Mouse (Mus musculus): ENCODE results near the gene Evl.

The Evl gene

DNA sequence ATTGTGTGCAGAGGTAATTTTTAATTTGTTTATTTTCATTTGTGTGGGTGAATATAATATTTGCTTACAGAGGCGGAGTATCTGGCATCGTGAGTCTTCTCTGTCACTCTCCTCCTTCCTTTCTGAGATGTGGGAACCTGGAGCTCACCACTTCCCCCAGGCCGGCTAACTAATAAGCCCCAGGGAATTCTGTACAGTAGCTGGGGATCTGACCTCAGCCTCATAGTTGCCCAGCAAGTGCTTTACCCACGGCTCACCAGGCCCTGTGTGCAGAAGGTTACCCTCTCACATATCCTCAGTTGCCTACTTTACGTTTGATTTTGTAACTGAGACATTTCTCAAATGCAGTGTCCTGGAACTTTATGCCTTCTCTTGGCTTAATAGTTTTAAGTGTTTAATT is 37.1 kb downstream of the Evl start:
- no peak for DNase-seq (ENCODE audit: low read depth, low spot score)

GRCm38 (mm10) chr12:108592866-108593265 is 38.3 kb downstream of the Evl start:
- DNase-seq (ENCODE audit: low read depth, low spot score): no peak

DNA sequence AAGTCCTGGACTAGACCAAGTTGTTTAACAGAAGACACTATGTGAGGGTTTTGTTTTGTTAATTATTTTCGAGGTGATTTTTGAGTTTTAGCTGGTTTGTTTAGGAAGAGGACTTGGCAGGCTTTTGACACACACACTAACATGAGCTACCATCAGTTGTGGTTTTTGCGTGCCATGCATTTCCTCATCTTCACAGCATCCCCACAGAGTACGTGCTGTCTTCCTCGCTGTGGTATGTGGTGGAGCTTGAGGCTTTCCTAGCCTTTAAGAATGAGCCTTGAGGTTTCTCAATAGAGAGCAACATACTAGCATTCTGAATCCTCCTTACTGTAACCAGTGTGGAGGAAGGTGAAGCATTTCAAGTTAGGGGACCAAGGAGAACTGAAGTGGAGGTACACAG is 46.3 kb downstream of the Evl start:
- no peak for DNase-seq (ENCODE audit: low read depth, low spot score)

DNA sequence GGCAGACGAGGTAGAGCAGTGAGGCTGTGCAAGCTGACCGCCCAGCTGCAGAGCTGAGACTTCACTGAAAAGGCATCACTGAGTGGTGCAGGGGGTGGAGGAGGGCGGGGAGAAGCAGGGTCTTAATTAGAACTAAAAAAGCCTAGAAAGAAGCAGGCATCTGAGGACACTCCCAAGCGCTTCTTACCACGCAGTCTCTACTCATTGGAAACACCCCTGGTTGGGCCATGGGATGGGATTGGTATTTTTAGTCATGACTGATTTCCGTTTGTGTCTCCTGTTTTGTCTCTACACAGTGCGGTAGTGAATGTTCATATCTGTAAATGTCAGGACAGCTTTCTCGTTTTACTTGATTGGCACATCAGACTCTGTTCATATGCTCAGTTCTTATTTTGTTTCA is 46.8 kb downstream of the Evl start:
- DNase-seq (ENCODE audit: low read depth, low spot score): no peak

DNA sequence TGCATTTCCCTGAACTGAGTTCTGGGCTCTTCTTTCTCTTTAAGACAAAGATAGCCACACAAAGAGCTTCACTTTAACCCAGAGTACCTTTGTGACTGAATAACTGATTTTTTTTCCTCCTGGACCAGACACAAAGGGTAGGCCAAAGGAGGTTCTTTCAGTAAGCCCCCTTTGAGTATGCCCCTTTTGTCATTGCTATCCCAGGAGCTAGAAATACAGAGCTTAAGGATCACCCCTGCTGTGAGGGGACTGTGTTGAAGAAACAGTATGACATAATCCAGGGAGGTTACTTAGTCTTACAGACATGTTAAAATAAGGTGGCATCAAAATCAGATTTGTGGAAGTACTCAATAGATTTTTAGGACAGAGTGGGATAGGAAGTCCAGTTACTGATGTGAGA is 50.0 kb downstream of the Evl start:
- DNase-seq (ENCODE audit: low read depth, low spot score): no peak

GRCm38 (mm10) chr12:108605521-108606281 is 51.2 kb downstream of the Evl start:
- DNase-seq (ENCODE audit: low read depth, low spot score): no peak

DNA sequence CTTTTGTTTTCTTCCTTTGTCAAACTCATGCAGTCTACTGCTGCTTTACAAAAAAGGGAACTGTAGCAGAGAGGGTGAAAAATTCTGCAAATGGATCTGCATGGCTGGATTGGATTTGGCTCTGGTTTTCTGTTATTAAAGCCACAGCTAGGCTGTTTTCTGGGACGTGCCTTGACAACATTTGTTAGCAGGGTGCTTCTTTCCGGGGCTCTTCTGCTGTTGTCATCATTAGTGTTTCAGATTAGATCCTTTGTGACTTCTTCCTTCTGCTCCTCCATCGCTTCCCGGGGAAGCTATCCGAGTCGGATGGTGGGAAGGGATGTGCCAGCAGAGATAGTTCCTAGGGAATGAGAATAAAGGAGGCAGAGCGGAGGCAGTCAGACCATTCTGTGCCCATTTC is 51.8 kb downstream of the Evl start:
- no peak for DNase-seq (ENCODE audit: low read depth, low spot score)

- no peak for DNase-seq (ENCODE audit: low read depth, low spot score)
Measured at GRCm38 (mm10) chr12:108609446-108609845, 54.9 kb downstream of the Evl start.

- no peak for DNase-seq (ENCODE audit: low read depth, low spot score)
Measured at GRCm38 (mm10) chr12:108610255-108610654, 55.7 kb downstream of the Evl start.

- DNase-seq (ENCODE audit: low read depth, low spot score): peak; percentile 43
Measured at GRCm38 (mm10) chr12:108613081-108613480, 58.6 kb downstream of the Evl start.

DNA sequence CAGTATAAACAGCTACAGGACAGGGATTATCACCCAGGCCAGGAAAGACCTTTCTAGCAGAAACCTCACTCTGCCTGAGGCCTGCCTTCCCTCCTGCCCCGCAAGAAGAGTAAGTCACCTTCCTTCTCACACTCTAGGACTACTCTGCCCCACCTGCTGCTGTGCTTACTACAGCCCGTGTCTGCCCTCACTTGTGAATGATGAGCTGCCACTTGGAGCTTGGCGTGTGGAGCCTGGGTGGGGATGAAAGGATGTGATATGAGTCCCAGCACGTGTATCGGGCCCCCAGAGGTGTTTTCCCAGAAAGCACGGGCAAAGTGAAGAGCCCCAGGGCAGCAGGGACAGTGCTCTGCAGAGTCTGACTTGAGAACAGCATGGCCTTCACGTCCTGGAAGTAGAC is 63.0 kb downstream of the Evl start:
- DNase-seq (ENCODE audit: low read depth, low spot score): no peak

- DNase-seq (ENCODE audit: low read depth, low spot score): no peak
Measured at GRCm38 (mm10) chr12:108619853-108620416, 65.4 kb downstream of the Evl start.

GRCm38 (mm10) chr12:108622406-108622805 is 67.9 kb downstream of the Evl start:
- DNase-seq (ENCODE audit: low read depth, low spot score): no peak

- DNase-seq (ENCODE audit: low read depth, low spot score): no peak
Measured at GRCm38 (mm10) chr12:108629556-108629955, 75.0 kb downstream of the Evl start.

- DNase-seq (ENCODE audit: low read depth, low spot score): no peak
Measured at GRCm38 (mm10) chr12:108630741-108631688, 76.5 kb downstream of the Evl start.

- no peak for DNase-seq (ENCODE audit: low read depth, low spot score)
Measured at GRCm38 (mm10) chr12:108632501-108632900, 78.0 kb downstream of the Evl start.

GRCm38 (mm10) chr12:108634031-108634430 is 79.5 kb downstream of the Evl start:
- DNase-seq (ENCODE audit: low read depth, low spot score): no peak

DNA sequence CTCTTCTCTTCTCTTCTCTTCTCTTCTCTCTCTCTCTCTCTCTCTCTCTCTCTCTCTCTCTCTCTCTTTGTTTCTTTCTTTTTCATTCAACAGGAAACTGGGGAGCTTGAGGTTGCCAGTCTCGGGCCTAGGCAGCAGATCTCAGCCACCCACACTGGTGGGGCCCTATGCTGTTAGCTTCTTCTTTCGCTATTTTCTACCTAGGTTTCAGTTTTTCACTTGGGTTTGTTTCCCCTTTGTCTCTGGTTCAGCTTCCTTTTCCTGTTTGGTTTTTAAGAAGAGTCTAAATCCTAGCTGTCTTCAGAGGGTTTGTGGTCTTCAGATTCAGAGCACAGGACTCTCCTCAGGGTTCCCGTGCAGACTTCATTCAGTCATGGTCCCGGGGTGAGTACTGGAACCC is 81.0 kb downstream of the Evl start:
- DNase-seq (ENCODE audit: low read depth, low spot score): no peak

- no peak for DNase-seq (ENCODE audit: low read depth, low spot score)
Measured at GRCm38 (mm10) chr12:108637440-108637839, 82.9 kb downstream of the Evl start.

DNA sequence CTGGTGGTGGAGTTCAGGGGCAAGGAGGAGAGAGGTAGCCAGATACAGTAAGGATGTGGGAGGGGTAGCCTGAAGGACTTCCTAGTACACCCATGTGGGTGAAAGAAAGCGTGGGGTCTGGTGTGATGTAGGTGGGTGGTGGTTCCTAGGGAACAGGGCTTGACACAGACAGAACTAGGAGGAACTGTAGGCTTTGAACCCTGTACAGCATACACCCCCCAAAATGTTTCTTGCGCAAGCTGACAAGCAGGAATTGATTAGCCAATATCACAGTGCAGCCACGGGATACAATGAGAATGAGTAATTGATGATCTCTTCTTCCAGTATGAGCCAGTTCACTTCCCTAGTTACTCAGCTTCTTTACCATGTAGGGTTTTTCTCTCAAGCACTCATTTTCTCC is 84.6 kb downstream of the Evl start:
- no peak for DNase-seq (ENCODE audit: low read depth, low spot score)

DNA sequence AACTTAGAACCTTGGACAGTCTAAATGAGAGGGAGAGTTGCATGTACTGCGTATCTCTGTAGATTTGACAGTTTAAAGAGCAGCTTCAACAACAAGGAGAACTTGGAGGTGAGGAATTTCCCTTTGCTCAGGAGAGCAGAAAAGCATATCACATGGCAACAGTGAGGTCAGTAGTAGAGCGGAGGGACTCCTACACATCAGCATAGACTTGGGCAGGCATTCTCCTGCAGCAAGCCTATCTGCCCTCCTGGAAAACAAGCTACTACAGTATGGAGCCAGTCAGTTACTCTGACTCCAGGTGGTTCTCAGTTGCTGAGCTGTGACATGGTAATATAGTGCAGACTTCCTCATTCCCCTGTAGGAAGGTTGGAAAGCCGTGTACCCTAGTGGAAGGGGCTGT is 87.5 kb downstream of the Evl start:
- DNase-seq (ENCODE audit: low read depth, low spot score): no peak

DNA sequence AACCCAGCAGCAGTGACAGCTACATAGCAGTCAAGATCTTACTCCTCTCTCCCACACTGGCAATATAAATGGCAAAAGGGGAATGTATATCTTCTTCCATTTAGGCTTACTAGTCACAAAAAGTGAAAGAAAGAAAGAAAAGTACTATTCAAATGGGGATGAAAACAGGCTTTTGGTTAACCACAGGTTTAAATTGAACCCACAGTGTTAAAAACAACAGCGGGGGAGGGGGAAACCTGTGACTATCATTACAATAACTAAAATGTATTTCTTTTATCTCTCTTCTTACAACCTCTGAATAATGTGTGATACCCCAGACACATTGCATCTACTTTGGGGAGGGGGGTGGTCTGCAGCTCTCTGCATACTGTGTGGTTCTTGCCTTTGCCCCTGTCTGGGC is 91.7 kb downstream of the Evl start:
- DNase-seq (ENCODE audit: low read depth, low spot score): no peak
